Mouse (Mus musculus) hindbrain, embryonic 12.5 days (tissue): ENCODE results near the gene Tec. TPM values are rescaled to one million over a fixed set of nuclear protein-coding genes. Genes with fewer than 3 reads are reported as not detected.

ENCODE experiments used
- ATAC-seq: fragments of 200-750 bp; cut with Nextera tagmentation; 2 replicates; pipeline ENCODE4 v1.8.0; 2017; ENCODE audit warnings: moderate TSS enrichment; ENCODE audit not compliant: low FRiP score
- H3K27ac ChIP-seq: fragments of 300-500 bp; sonication (generic); 2 replicates; pipeline ENCODE4 v1.5.1; 2016; ENCODE audit warnings: mild to moderate bottlenecking
- H3K27me3 ChIP-seq: fragments of 300-500 bp; sonication (generic); 2 replicates; pipeline ENCODE4 v1.6.1; 2016; ENCODE audit warnings: mild to moderate bottlenecking
- H3K36me3 ChIP-seq: fragments of 300-500 bp; sonication (generic); 2 replicates; pipeline ENCODE4 v1.6.1; 2016; ENCODE audit warnings: mild to moderate bottlenecking
- H3K4me1 ChIP-seq: fragments of 300-500 bp; sonication (generic); 2 replicates; pipeline ENCODE4 v1.6.1; 2016
- H3K4me2 ChIP-seq: fragments of 300-500 bp; sonication (generic); replicated peaks from 2 replicates; pipeline ENCODE4 v1.6.1; 2016; ENCODE audit warnings: mild to moderate bottlenecking
- H3K4me3 ChIP-seq: fragments of 300-500 bp; sonication (generic); 2 replicates; pipeline ENCODE4 v1.5.1; 2016; ENCODE audit warnings: mild to moderate bottlenecking
- H3K9ac ChIP-seq: fragments of 300-500 bp; sonication (generic); 2 replicates; pipeline ENCODE4 v1.6.1; 2016; ENCODE audit warnings: mild to moderate bottlenecking, moderate library complexity
- H3K9me3 ChIP-seq: fragments of 300-500 bp; sonication (generic); replicated peaks from 2 replicates; pipeline ENCODE4 v1.6.1; 2016; ENCODE audit warnings: mild to moderate bottlenecking
- WGBS: fragments of 180-500 bp; shearing (Covaris S2); methylation state at CpG from one replicate; pipeline ENCODE4 v1.1.7; 2016; 5-methylcytosine and 5-hydroxymethylcytosine counted together
- polyA plus RNA-seq: library from polyadenylated mRNA; unstranded; fragments of >200 nt; fragmentation: Nextera tagmentation; extraction: Ambion mirVana; gene quantifications from 2 replicates; pipeline ENCODE4 v1.2.1, GENCODE M21; 2016

Gene Tec
- polyA plus RNA-seq, 1 experiment from 2014 or later = 6.5 TPM

DNA sequence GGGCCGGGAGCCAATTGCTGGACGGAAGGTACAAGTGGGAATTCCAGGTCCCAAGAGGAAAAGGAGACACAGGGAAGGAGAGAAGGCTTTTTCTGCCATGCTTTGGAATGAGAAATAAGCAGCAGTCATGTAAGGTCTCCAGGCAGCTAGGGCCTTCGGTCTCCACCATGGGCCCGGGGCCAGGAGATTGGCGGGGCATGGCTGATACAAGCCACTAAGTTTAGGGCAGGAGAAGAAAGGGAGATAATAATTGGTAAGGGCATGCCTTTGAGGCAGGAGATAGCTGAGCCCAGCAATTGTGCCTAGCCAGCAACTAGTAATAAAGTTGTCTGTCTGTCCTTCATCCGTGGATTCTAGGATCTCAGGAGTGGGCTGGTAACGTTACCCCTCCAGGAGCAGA lies 85.2 kb downstream of the Tec start:
- no peaks in the 10 kb centered on the region for H3K36me3 ChIP-seq
- H3K27ac ChIP-seq = no peak overlapping the region
- H3K4me1 ChIP-seq = no peaks in the 10 kb centered on the region
- no peak for ATAC-seq
- no peak overlapping the region for H3K4me2 ChIP-seq
- H3K4me3 ChIP-seq = no peak overlapping the region
- H3K27me3 ChIP-seq = no peaks in the 10 kb centered on the region
- H3K9ac ChIP-seq = no peak overlapping the region
- no peaks in the 10 kb centered on the region for H3K9me3 ChIP-seq
- 90% methylated on average over 7 of the region's 7 CpGs for WGBS

GRCm38 (mm10) chr5:72781776-72782175 lies 86.5 kb downstream of the Tec start:
- Histone ChIP-seq H3K9ac (no peak overlapping the region), H3K4me2 (no peak overlapping the region), H3K27me3 (no peaks in the 10 kb centered on the region), H3K4me3 (no peak overlapping the region), H3K4me1 (no peaks in the 10 kb centered on the region), H3K36me3 (no peaks in the 10 kb centered on the region), H3K9me3 (no peaks in the 10 kb centered on the region), H3K27ac (no peak overlapping the region)
- ATAC-seq = no peak
- 88% methylated on average over 11 of the region's 11 CpGs for WGBS

DNA sequence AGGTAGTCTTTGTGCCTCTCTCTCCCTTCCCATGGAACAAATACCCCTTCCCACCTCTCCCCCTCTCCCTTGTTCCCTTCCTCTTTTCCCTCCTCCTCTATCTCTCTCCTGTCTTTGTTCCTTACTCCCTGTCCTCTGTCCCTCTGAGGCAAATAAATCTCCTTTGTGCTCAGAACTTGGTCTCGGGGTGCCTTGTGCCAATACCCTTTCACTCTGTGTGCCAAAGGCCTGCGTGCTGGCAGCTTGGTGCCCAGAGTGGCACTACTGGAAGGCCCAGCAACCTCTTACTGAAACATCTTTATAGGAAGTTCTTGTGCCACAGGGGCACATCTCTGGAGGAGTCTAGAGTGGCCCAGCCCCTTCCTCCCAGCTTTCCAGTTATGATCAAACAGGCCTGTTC lies 91.7 kb downstream of the Tec start:
- Histone ChIP-seq H3K36me3 (no peaks in the 10 kb centered on the region), H3K4me2 (no peak overlapping the region), H3K4me3 (no peak overlapping the region), H3K27ac (no peak overlapping the region), H3K9ac (no peak overlapping the region), H3K27me3 (no peaks in the 10 kb centered on the region), H3K4me1 (no peaks in the 10 kb centered on the region), H3K9me3 (no peaks in the 10 kb centered on the region)
- WGBS = 91% methylated on average over 2 of the region's 2 CpGs
- no peak for ATAC-seq

GRCm38 (mm10) chr5:72776127-72776526 lies 92.2 kb downstream of the Tec start:
- no peaks in the 10 kb centered on the region for H3K4me1 ChIP-seq
- H3K27me3 ChIP-seq = no peaks in the 10 kb centered on the region
- no peak overlapping the region for H3K4me3 ChIP-seq
- no peaks in the 10 kb centered on the region for H3K36me3 ChIP-seq
- no peak overlapping the region for H3K4me2 ChIP-seq
- WGBS = 86% methylated on average over 2 of the region's 2 CpGs
- H3K9ac ChIP-seq = no peak overlapping the region
- no peaks in the 10 kb centered on the region for H3K9me3 ChIP-seq
- ATAC-seq = no peak
- H3K27ac ChIP-seq = no peak overlapping the region

GRCm38 (mm10) chr5:72769841-72770240 lies 98.4 kb downstream of the Tec start:
- 80% methylated on average over 6 of the region's 6 CpGs for WGBS
- no peak overlapping the region for H3K4me2 ChIP-seq
- H3K4me1 ChIP-seq = no peaks in the 10 kb centered on the region
- H3K27me3 ChIP-seq = no peaks in the 10 kb centered on the region
- H3K9me3 ChIP-seq = no peaks in the 10 kb centered on the region
- no peaks in the 10 kb centered on the region for H3K36me3 ChIP-seq
- H3K9ac ChIP-seq = no peak overlapping the region
- no peak for ATAC-seq
- no peak overlapping the region for H3K4me3 ChIP-seq
- no peak overlapping the region for H3K27ac ChIP-seq

GRCm38 (mm10) chr5:72763546-72763945 lies 104.7 kb downstream of the Tec start:
- H3K4me3 ChIP-seq = no peak overlapping the region
- H3K27me3 ChIP-seq = no peaks in the 10 kb centered on the region
- H3K4me1 ChIP-seq = no peaks in the 10 kb centered on the region; the same call in 1 of the 2 replicates
- 89% methylated on average over 5 of the region's 5 CpGs for WGBS
- H3K36me3 ChIP-seq = no peaks in the 10 kb centered on the region
- H3K4me2 ChIP-seq = no peak overlapping the region
- ATAC-seq = no peak
- no peak overlapping the region for H3K9ac ChIP-seq
- no peak overlapping the region for H3K27ac ChIP-seq
- H3K9me3 ChIP-seq = no peaks in the 10 kb centered on the region

GRCm38 (mm10) chr5:72763025-72763424 lies 105.3 kb downstream of the Tec start:
- Histone ChIP-seq H3K4me1 (no peaks in the 10 kb centered on the region; the same call in 1 of the 2 replicates), H3K27me3 (no peaks in the 10 kb centered on the region), H3K4me3 (no peak overlapping the region), H3K27ac (no peak overlapping the region), H3K9me3 (no peaks in the 10 kb centered on the region), H3K9ac (no peak overlapping the region), H3K36me3 (no peaks in the 10 kb centered on the region), H3K4me2 (no peak overlapping the region)
- WGBS = 75% methylated on average over 3 of the region's 3 CpGs
- no peak for ATAC-seq

GRCm38 (mm10) chr5:72761758-72762157 lies 106.5 kb downstream of the Tec start:
- ATAC-seq = no peak

GRCm38 (mm10) chr5:72761237-72761636 lies 107.0 kb downstream of the Tec start:
- Histone ChIP-seq H3K9me3 (no peaks in the 10 kb centered on the region), H3K4me1 (no peaks in the 10 kb centered on the region; the same call in 1 of the 2 replicates), H3K27ac (no peak overlapping the region), H3K9ac (no peak overlapping the region), H3K4me2 (no peak overlapping the region), H3K27me3 (no peaks in the 10 kb centered on the region), H3K36me3 (no peaks in the 10 kb centered on the region), H3K4me3 (no peak overlapping the region)
- 77% methylated on average over 5 of the region's 5 CpGs for WGBS
- ATAC-seq = no peak

More at GRCm38 (mm10) chr5:72761758-72762157, 106.5 kb downstream of the Tec start:
- H3K36me3 ChIP-seq = no peaks in the 10 kb centered on the region
- 51% methylated on average over 5 of the region's 5 CpGs for WGBS
- no peaks in the 10 kb centered on the region for H3K9me3 ChIP-seq
- no peak overlapping the region for H3K4me2 ChIP-seq
- no peaks in the 10 kb centered on the region for H3K27me3 ChIP-seq
- H3K4me3 ChIP-seq = no peak overlapping the region
- no peak overlapping the region for H3K27ac ChIP-seq
- no peak overlapping the region for H3K9ac ChIP-seq
- H3K4me1 ChIP-seq = no peaks in the 10 kb centered on the region; the same call in 1 of the 2 replicates

DNA sequence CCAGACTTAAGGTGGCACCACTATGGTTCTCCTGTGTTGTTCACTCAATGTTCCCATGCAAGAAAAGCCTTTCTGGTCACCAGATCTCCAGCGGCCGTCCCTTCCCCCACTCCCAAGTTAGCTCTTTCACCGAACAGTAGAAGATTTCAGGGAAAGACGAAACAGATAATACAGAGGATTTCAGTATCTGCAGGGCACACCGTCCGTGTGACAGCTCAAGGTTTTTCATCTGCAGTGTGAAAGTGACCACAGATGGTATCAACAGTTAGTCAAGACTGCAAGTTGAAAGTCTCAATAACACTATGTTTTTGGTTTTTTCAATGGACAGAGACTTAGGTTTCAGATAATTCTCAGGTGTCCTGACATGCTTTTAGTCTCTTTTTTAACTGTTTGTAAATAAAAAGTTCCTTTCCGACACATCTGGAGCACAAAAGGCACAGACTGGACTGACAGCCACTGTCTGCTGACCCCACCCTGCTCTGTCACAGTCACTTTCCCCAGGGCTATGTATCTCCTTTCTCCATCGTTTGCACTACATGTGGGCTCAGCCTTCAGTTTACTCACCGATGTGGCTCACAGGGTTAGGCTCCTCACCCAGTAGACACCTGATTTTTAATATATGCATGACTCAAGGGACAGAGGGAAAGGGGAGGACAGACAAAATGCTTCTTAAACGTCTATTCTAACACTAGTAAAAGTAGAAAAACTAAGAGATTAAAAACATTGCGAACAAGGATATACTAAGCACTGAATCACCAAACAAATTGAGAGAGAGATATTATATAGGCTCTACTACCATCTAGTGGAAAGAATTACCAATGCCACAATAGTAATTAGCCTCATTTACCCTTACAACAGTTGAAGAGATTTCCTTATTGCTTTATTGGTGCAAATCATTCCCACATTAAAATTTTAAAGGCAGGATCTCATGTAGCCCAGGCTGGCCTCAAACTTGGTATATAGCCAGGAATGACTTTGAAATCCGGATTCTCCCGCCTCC lies 109.1 kb downstream of the Tec start:
- 80% methylated on average over 13 of the region's 13 CpGs for WGBS
- no peak overlapping the region for H3K4me3 ChIP-seq
- no peak for ATAC-seq
- H3K27ac ChIP-seq = no peak overlapping the region
- no peaks in the 10 kb centered on the region for H3K9me3 ChIP-seq
- no peaks in the 10 kb centered on the region for H3K27me3 ChIP-seq
- no peaks in the 10 kb centered on the region; the same call in 1 of the 2 replicates for H3K4me1 ChIP-seq
- no peak overlapping the region for H3K9ac ChIP-seq
- H3K36me3 ChIP-seq = no peaks in the 10 kb centered on the region
- H3K4me2 ChIP-seq = no peak overlapping the region

GRCm38 (mm10) chr5:72757155-72757773 lies 111.0 kb downstream of the Tec start:
- Histone ChIP-seq H3K27ac (no peak overlapping the region), H3K36me3 (no peaks in the 10 kb centered on the region), H3K27me3 (no peaks in the 10 kb centered on the region), H3K9ac (no peak overlapping the region), H3K9me3 (no peaks in the 10 kb centered on the region), H3K4me1 (no peaks in the 10 kb centered on the region; the same call in 1 of the 2 replicates), H3K4me3 (no peak overlapping the region), H3K4me2 (no peak overlapping the region)
- no peak for ATAC-seq
- WGBS = 78% methylated on average over 18 of the region's 18 CpGs

- Histone ChIP-seq H3K4me1 (no peaks in the 10 kb centered on the region), H3K4me2 (no peak overlapping the region), H3K9ac (no peak overlapping the region), H3K36me3 (no peaks in the 10 kb centered on the region), H3K9me3 (no peaks in the 10 kb centered on the region), H3K4me3 (no peak overlapping the region), H3K27me3 (no peaks in the 10 kb centered on the region), H3K27ac (no peak overlapping the region)
- ATAC-seq = no peak
- WGBS = 86% methylated on average over 8 of the region's 8 CpGs
Measured at GRCm38 (mm10) chr5:72755941-72756340, 112.3 kb downstream of the Tec start.
